13 mouse cellular contexts compared by ENCODE assay signal in genomic region chr15:77732851-77733250, GRCm38 (mm10). TPM values are rescaled to one million over a fixed set of nuclear protein-coding genes. Genes with fewer than 3 reads are reported as not detected.
A peak's percentile ranks its signal among the peaks of the same experiment; 100 is the strongest.
DNase-seq lines count a peak whose midpoint lies in the region; ATAC-seq and TF ChIP-seq lines count a peak whose summit lies in the region.
"Not testable (repeated sequence)": the region's sequence is repeated elsewhere in the genome, so short reads cannot be mapped to it uniquely, and the experiment has no call there.
"Had no signal": no experiment of that assay in that cellular context is flagged by ENCODE, and none has a peak within 500 bp of the region (broad histone marks: within the 10 kb centered on the region; RNA-seq: fewer than 3 reads in every experiment).

No protein-coding gene starts in this region.

- not testable (repeated sequence) for H3K4me1 ChIP-seq in midbrain, embryonic 11.5 days (ENCODE audit: control insufficient read depth, insufficient read depth, low read length)
- H3K4me1 ChIP-seq in small intestine, adult 2 months (ENCODE audit: control insufficient read depth, insufficient read depth, insufficient read length, low read length): peaks cover 13% of the 10 kb centered on the region; the same call in 1 of the 2 replicates

- 72% methylated on average over 10 of the region's 10 CpGs for WGBS in midbrain, embryonic 11.5 days
- 89% methylated on average over 10 of the region's 10 CpGs for WGBS in small intestine, adult 2 months

- not testable (repeated sequence) for H3K9ac ChIP-seq in midbrain, embryonic 11.5 days (ENCODE audit: low read length)

- not testable (repeated sequence) for H3K27me3 ChIP-seq in midbrain, embryonic 11.5 days (ENCODE audit: control insufficient read depth, insufficient read depth, low read length); myocyte (ENCODE audit: control insufficient read depth, insufficient read depth, insufficient read length); small intestine, adult 2 months (ENCODE audit: control insufficient read depth, insufficient read depth, low read length)

- not testable (repeated sequence) for H3K27ac ChIP-seq in midbrain, embryonic 11.5 days (ENCODE audit: low read depth, low read length)
- H3K27ac ChIP-seq in small intestine, adult 2 months (ENCODE audit: insufficient read depth, low read depth, low read length): peak overlapping the region; percentile 5

- H3ac ChIP-seq in myocyte (ENCODE audit: control insufficient read depth, insufficient read length): not testable (repeated sequence)

- not testable (repeated sequence) for H3K79me2 ChIP-seq in myocyte (ENCODE audit: control insufficient read depth, insufficient read depth)

- not testable (repeated sequence) for ATAC-seq in midbrain, embryonic 11.5 days (ENCODE audit: low FRiP score)

- not testable (repeated sequence) for H3K9me3 ChIP-seq in midbrain, embryonic 11.5 days (ENCODE audit: control insufficient read depth, low read length)

- H3K4me2 ChIP-seq in midbrain, embryonic 11.5 days: not testable (repeated sequence)
- H3K4me2 ChIP-seq in myocyte (ENCODE audit: low read depth): peak overlapping the region; percentile 88

- DNase-seq in CD4-positive helper T cell, adult 2 months (ENCODE audit: low read depth, low spot score): peak; percentile 34
- DNase-seq in NIH3T3 (ENCODE audit: low read depth): peak; percentile 0
- DNase-seq in midbrain, embryonic 11.5 days (ENCODE audit: low spot score, missing footprints): peak; percentile 54
- peak; percentile 50 for DNase-seq in naive thymus-derived CD4-positive, alpha-beta T cell, adult 2 months (ENCODE audit: low read depth)

- H3K4me3 ChIP-seq in midbrain, embryonic 11.5 days (ENCODE audit: low read depth, low read length); myocyte; small intestine, adult 2 months (ENCODE audit: low read depth, low read length): not testable (repeated sequence)

- not testable (repeated sequence) for H3K36me3 ChIP-seq in midbrain, embryonic 11.5 days (ENCODE audit: control insufficient read depth, insufficient read depth, low read length); myocyte (ENCODE audit: control insufficient read depth, insufficient read depth); small intestine, adult 2 months (ENCODE audit: control insufficient read depth, insufficient read depth, low read length)

- not testable (repeated sequence) for TF ChIP-seq POLR2A in myocyte (IDR thresholded peaks at IDR 0.05; ENCODE audit: insufficient read length, low read depth); small intestine, adult 2 months (IDR thresholded peaks at IDR 0.05; ENCODE audit: low read depth, low read length)

- TF ChIP-seq CTCF in small intestine, adult 2 months (IDR thresholded peaks at IDR 0.05; ENCODE audit: extremely low read depth, insufficient read length, insufficient replicate concordance, low read depth, low read length): not testable (repeated sequence)

RNA-seq across cellular contexts. Expression of gene Apol9b, which starts 4.0 kb away (rescaled TPM):
- polyA plus RNA-seq in midbrain, embryonic 11.5 days (2014; fragmentation: Nextera tagmentation; extraction: Ambion mirVana): not detected in 2 replicates
- polyA plus RNA-seq in myocyte (2012; fragmentation: generic; extraction: Trizol): 63.1 TPM
- 5.7 and 102 TPM in 2 replicates for polyA plus RNA-seq in small intestine, adult 2 months (2012; rRNA removed)
- polyA plus RNA-seq: brain, embryonic 14.5 days; G1E had no signal

RNA-seq across cellular contexts. Expression of gene Apol8, which starts 24.0 kb away (rescaled TPM):
- 0.11 and 0.34 TPM in 2 replicates for polyA plus RNA-seq in midbrain, embryonic 11.5 days (2014; fragmentation: Nextera tagmentation; extraction: Ambion mirVana)
- polyA plus RNA-seq in myocyte (2012; fragmentation: generic; extraction: Trizol): 0.38 TPM
- polyA plus RNA-seq in small intestine, adult 2 months (2012; rRNA removed): 0.10 and 0.11 TPM in 2 replicates
- polyA plus RNA-seq: activated CD4-positive, CD25-positive, alpha-beta regulatory T cell, adult 4 months; adrenal gland, adult 2 months; CD4-positive, CD25-positive, alpha-beta regulatory T cell, adult 4 months; G1E had no signal

RNA-seq across cellular contexts. Expression of gene Apol7e, which starts 34.2 kb away (rescaled TPM):
- not detected in 2 replicates for polyA plus RNA-seq in midbrain, embryonic 11.5 days (2014; fragmentation: Nextera tagmentation; extraction: Ambion mirVana)
- not detected for polyA plus RNA-seq in myocyte (2012; fragmentation: generic; extraction: Trizol)
- 1.9 and 3.6 TPM in 2 replicates for polyA plus RNA-seq in small intestine, adult 2 months (2012; rRNA removed)
- polyA plus RNA-seq: C2C12; cerebellum, adult 2 months; G1E had no signal

Comparison
In these comparisons a context has a peak if more than half of its experiments do, and no peak if none do; other contexts are left out.
1. DNase-seq: peak in every context shown above with its lines; median percentile 54 in midbrain, embryonic 11.5 days; 50 in naive thymus-derived CD4-positive, alpha-beta T cell, adult 2 months; 34 in CD4-positive helper T cell, adult 2 months; 0 in NIH3T3.